Mouse (Mus musculus): Measurements from ENCODE around the gene Sec11a. TPM values are rescaled to one million over a fixed set of nuclear protein-coding genes. Genes with fewer than 3 reads are reported as not detected.

The Sec11a gene
- polyA plus RNA-seq, 1 experiment from 2014 or later, result 142 TPM

- H3K9ac ChIP-seq (ENCODE audit: low read depth, low read length), result no peak overlapping the region
- no peak for TF ChIP-seq CTCF (IDR thresholded peaks at IDR 0.05; ENCODE audit: low read depth)
- no peak overlapping the region for H3K27ac ChIP-seq (ENCODE audit: low read depth, low read length)
- H3K9me3 ChIP-seq (ENCODE audit: control insufficient read depth), result no peaks in the 10 kb centered on the region
- no peak overlapping the region for H3K4me3 ChIP-seq (ENCODE audit: low read depth, low read length)
- H3K4me1 ChIP-seq (replicated peaks; ENCODE audit: control insufficient read depth, insufficient read depth, low read length), result no peaks in the 10 kb centered on the region
- H3K27me3 ChIP-seq (replicated peaks; ENCODE audit: control insufficient read depth, insufficient read depth, low read length), result no peaks in the 10 kb centered on the region
- H3K36me3 ChIP-seq (ENCODE audit: control insufficient read depth, insufficient read depth), result peaks cover 48% of the 10 kb centered on the region
- H3K4me2 ChIP-seq (replicated peaks; ENCODE audit: low read depth), result no peak overlapping the region
- WGBS, result 75% methylated on average over 4 of the region's 4 CpGs
- ATAC-seq, result no peak
Observed at GRCm38 (mm10) chr7:80917916-80918465, 29.6 kb downstream of the Sec11a start.

DNA sequence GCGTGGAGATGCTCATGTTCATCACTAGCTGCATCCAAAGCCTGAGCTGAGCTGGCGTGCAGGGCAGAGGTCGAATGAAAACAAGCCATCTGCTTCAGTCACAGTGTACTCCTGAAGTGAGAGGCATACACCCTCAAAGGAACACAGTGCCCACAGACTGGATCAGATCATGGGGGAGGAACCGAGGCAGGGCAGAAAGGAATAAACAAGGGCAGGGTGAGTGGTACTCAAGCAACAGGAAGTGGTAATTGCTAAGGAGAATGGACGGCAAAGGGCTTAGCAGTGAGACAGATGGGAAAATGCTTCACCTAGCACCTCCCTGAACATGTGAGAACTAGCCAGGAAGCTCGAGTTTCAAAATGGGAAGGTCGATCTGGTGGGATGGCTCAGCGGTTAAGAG lies 35.1 kb downstream of the Sec11a start:
- H3K4me2 ChIP-seq (replicated peaks; ENCODE audit: low read depth), result no peak overlapping the region
- H3K27me3 ChIP-seq (replicated peaks; ENCODE audit: control insufficient read depth, insufficient read depth, low read length), result no peaks in the 10 kb centered on the region
- H3K36me3 ChIP-seq (ENCODE audit: control insufficient read depth, insufficient read depth), result peaks cover 57% of the 10 kb centered on the region
- no peaks in the 10 kb centered on the region for H3K9me3 ChIP-seq (ENCODE audit: control insufficient read depth)
- H3K27ac ChIP-seq (ENCODE audit: low read depth, low read length), result 0 out of 2 replicates have a peak overlapping the region, but pooled peaks have one; percentile 8
- no peak for ATAC-seq
- WGBS, result 85% methylated on average over 8 of the region's 8 CpGs
- no peak overlapping the region for H3K4me3 ChIP-seq (ENCODE audit: low read depth, low read length)
- no peak overlapping the region for H3K9ac ChIP-seq (ENCODE audit: low read depth, low read length)
- H3K4me1 ChIP-seq (replicated peaks; ENCODE audit: control insufficient read depth, insufficient read depth, low read length), result no peaks in the 10 kb centered on the region
- TF ChIP-seq CTCF (IDR thresholded peaks at IDR 0.05; ENCODE audit: low read depth), result no peak

DNA sequence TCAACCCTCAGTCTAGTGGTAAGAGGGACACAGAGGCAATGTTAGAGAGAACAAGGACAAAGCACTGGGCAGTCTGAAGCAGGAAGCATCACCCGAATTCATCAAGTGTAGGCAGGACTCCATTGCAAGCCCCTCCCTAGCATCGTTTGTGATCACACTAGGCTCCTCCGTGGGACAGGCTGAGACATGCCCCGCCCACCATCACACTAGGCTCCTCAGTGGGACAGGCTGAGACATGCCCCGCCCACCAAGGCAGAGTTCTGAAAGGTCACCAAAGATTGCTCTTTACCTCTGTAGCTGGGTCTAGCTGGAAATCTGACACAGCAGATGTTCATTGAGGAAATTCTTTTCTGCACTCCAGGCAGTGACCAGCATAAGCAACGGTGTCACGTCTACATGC lies 36.5 kb downstream of the Sec11a start:
- H3K27ac ChIP-seq (ENCODE audit: low read depth, low read length), result no peak overlapping the region
- H3K4me2 ChIP-seq (replicated peaks; ENCODE audit: low read depth), result no peak overlapping the region
- peaks cover 50% of the 10 kb centered on the region for H3K36me3 ChIP-seq (ENCODE audit: control insufficient read depth, insufficient read depth)
- no peak for TF ChIP-seq CTCF (IDR thresholded peaks at IDR 0.05; ENCODE audit: low read depth)
- ATAC-seq, result 0 out of 2 replicates have a peak, but pooled peaks have one; percentile 41
- H3K4me3 ChIP-seq (ENCODE audit: low read depth, low read length), result no peak overlapping the region
- H3K9me3 ChIP-seq (ENCODE audit: control insufficient read depth), result no peaks in the 10 kb centered on the region
- no peak overlapping the region for H3K9ac ChIP-seq (ENCODE audit: low read depth, low read length)
- H3K27me3 ChIP-seq (replicated peaks; ENCODE audit: control insufficient read depth, insufficient read depth, low read length), result no peaks in the 10 kb centered on the region
- WGBS, result 68% methylated on average over 7 of the region's 7 CpGs
- H3K4me1 ChIP-seq (replicated peaks; ENCODE audit: control insufficient read depth, insufficient read depth, low read length), result no peaks in the 10 kb centered on the region

- 3% methylated on average over 19 of the region's 19 CpGs for WGBS
- Histone ChIP-seq H3K9me3 (ENCODE audit: control insufficient read depth) (no peaks in the 10 kb centered on the region), H3K4me2 (replicated peaks; ENCODE audit: low read depth) (peak within 1 kb of the TSS; percentile 90), H3K4me3 (ENCODE audit: low read depth, low read length) (peak within 1 kb of the TSS; percentile 46), H3K27me3 (replicated peaks; ENCODE audit: control insufficient read depth, insufficient read depth, low read length) (no peaks in the 10 kb centered on the region), H3K9ac (ENCODE audit: low read depth, low read length) (peak within 1 kb of the TSS; percentile 48), H3K36me3 (ENCODE audit: control insufficient read depth, insufficient read depth) (0 out of 2 replicates have a peak, but pooled peaks cover 17% of the 10 kb centered on the region), H3K4me1 (replicated peaks; ENCODE audit: control insufficient read depth, insufficient read depth, low read length) (0 out of 2 replicates have a peak, but pooled peaks cover 2% of the 10 kb centered on the region), H3K27ac (ENCODE audit: low read depth, low read length) (0 out of 2 replicates have a peak within 1 kb of the TSS, but pooled peaks have one; percentile 15)
- ATAC-seq, result 0 out of 2 replicates have a peak, but pooled peaks have one; percentile 38
- no peak for TF ChIP-seq CTCF (IDR thresholded peaks at IDR 0.05; ENCODE audit: low read depth)
Observed at GRCm38 (mm10) chr7:80904921-80905515, 42.6 kb downstream of the Sec11a start, which contains the start of gene Nmb. Nmb (minus strand) TSS chr7:80905076.

GRCm38 (mm10) chr7:80903625-80904422 lies 43.8 kb downstream of the Sec11a start:
- Histone ChIP-seq H3K4me2 (replicated peaks; ENCODE audit: low read depth) (no peak overlapping the region), H3K27me3 (replicated peaks; ENCODE audit: control insufficient read depth, insufficient read depth, low read length) (no peaks in the 10 kb centered on the region), H3K9me3 (ENCODE audit: control insufficient read depth) (no peaks in the 10 kb centered on the region), H3K9ac (ENCODE audit: low read depth, low read length) (no peak overlapping the region), H3K27ac (ENCODE audit: low read depth, low read length) (0 out of 2 replicates have a peak overlapping the region, but pooled peaks have one; percentile 15), H3K36me3 (ENCODE audit: control insufficient read depth, insufficient read depth) (0 out of 2 replicates have a peak, but pooled peaks cover 17% of the 10 kb centered on the region), H3K4me1 (replicated peaks; ENCODE audit: control insufficient read depth, insufficient read depth, low read length) (0 out of 2 replicates have a peak, but pooled peaks cover 2% of the 10 kb centered on the region), H3K4me3 (ENCODE audit: low read depth, low read length) (no peak overlapping the region)
- ATAC-seq, result no peak
- WGBS, result 90% methylated on average over 11 of the region's 11 CpGs
- TF ChIP-seq CTCF (IDR thresholded peaks at IDR 0.05; ENCODE audit: low read depth), result no peak

Measured in intestine, postnatal 0 days (tissue).